Mouse (Mus musculus): ENCODE results near the gene Usp46. TPM values are rescaled to one million over a fixed set of nuclear protein-coding genes. Genes with fewer than 3 reads are reported as not detected.

The Usp46 gene
- polyA plus RNA-seq, 1 experiment, result 2.2 TPM

GRCm38 (mm10) chr5:73993538-73993937, 74.7 kb downstream of the Usp46 start:
- Histone ChIP-seq H3K27ac (ENCODE audit: control insufficient read depth, insufficient read depth, low read length) (no peak overlapping the region), H3K27me3 (ENCODE audit: control insufficient read depth, insufficient read depth, low read length) (no peaks in the 10 kb centered on the region; the same call in 1 of the 2 replicates), H3K4me3 (ENCODE audit: control insufficient read depth, insufficient read depth, low read length) (no peak overlapping the region), H3K4me1 (replicated peaks; ENCODE audit: control insufficient read depth, insufficient read depth, low read length) (no peaks in the 10 kb centered on the region), H3K36me3 (ENCODE audit: control insufficient read depth, insufficient read depth, low read length) (no peaks in the 10 kb centered on the region)
- DNase-seq, result peak; percentile 18
- TF ChIP-seq POLR2A (IDR thresholded peaks at IDR 0.05; ENCODE audit: control insufficient read depth, extremely low read depth, insufficient read depth, low read length, poor library complexity), result no peak
- TF ChIP-seq CTCF (IDR thresholded peaks at IDR 0.05; ENCODE audit: borderline replicate concordance, control insufficient read depth, extremely low read depth, insufficient read depth, low read length, poor library complexity), result no peak
- 74% methylated on average over 4 of the region's 4 CpGs for WGBS

DNA sequence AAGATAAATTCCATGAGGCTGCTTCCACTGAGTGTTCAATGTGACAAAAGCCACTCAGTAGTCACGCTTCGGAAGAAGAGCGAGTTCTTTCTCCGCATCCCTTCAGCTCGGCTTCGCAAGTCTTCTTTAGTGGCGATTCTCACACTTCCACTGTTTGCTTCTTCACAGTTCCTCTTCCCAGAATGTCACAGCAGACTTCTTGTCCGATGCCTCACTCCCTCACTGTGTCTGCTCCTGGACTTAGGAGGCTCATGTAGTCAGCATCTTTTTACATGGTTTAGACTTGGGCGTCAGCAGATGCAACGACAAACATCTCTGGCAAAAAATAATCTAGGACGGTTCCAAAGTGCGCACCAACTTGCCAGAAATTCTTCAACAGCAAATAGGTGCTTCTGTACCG, 75.9 kb downstream of the Usp46 start:
- TF ChIP-seq CTCF (IDR thresholded peaks at IDR 0.05; ENCODE audit: borderline replicate concordance, control insufficient read depth, extremely low read depth, insufficient read depth, low read length, poor library complexity), result no peak
- no peak for TF ChIP-seq POLR2A (IDR thresholded peaks at IDR 0.05; ENCODE audit: control insufficient read depth, extremely low read depth, insufficient read depth, low read length, poor library complexity)
- Histone ChIP-seq H3K4me3 (ENCODE audit: control insufficient read depth, insufficient read depth, low read length) (no peak overlapping the region), H3K4me1 (replicated peaks; ENCODE audit: control insufficient read depth, insufficient read depth, low read length) (no peaks in the 10 kb centered on the region), H3K36me3 (ENCODE audit: control insufficient read depth, insufficient read depth, low read length) (no peaks in the 10 kb centered on the region), H3K27ac (ENCODE audit: control insufficient read depth, insufficient read depth, low read length) (no peak overlapping the region), H3K27me3 (ENCODE audit: control insufficient read depth, insufficient read depth, low read length) (no peaks in the 10 kb centered on the region; the same call in 1 of the 2 replicates)
- no peak for DNase-seq
- WGBS, result 95% methylated on average over 13 of the region's 13 CpGs

DNA sequence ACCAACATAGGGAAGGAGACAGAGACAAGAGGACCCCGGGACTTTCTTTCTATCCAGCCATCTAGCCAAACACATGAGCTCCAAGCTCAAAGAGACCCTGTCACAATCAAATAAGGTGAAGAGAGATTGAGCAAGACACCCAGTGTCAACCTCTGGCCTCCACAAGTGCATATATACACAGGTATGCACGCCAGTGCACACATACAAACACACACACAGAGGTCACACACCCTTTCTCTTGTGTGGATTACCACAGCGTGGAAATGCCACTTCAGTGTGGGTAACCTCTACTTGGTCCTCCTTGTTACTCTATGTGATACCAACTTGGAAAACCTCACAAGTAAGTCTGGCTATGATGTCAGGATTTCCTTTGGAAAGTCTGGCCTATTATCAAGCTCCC, 78.7 kb downstream of the Usp46 start:
- no peak for DNase-seq
- TF ChIP-seq POLR2A (IDR thresholded peaks at IDR 0.05; ENCODE audit: control insufficient read depth, extremely low read depth, insufficient read depth, low read length, poor library complexity) (no peak), CTCF (IDR thresholded peaks at IDR 0.05; ENCODE audit: borderline replicate concordance, control insufficient read depth, extremely low read depth, insufficient read depth, low read length, poor library complexity) (no peak)

DNA sequence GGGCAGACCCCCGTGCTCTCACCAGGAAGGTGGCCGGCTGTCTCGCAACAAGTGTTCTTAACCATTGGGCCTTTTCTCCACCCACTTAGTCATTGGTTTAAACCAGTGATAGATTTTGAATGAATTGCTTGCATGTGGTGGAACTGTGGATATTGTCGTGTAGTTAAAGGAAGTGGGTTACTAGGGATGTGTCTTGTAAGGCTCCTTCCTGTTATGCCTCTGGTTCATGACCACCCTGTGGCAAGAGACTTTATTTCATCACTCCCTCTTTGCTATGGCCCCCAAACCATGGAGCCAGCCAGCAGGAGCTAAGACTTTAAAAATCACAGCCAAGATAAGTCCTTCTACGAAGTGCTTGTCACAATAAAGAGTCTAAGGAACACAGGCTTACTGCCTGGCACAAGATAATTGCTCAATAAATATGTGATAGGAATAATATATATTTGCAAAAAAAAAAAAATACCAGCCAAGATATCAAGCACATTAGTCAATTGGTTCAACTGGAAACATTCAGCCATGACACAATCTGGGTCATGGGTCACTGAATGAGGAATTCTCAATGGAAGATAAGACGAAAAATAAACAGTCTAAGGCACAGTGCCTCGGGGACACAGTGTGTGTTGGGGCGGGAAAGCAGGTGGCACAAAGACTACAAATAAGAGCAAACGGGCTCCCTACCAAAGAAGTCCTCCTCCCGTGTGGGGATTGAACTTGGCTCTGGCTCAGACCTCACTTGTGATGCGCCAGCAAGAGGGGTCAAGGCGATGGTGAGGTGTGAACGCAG, 80.3 kb downstream of the Usp46 start:
- no peaks in the 10 kb centered on the region; the same call in 1 of the 2 replicates for H3K27me3 ChIP-seq (ENCODE audit: control insufficient read depth, insufficient read depth, low read length)
- H3K4me3 ChIP-seq (ENCODE audit: control insufficient read depth, insufficient read depth, low read length), result no peak overlapping the region
- no peak for TF ChIP-seq POLR2A (IDR thresholded peaks at IDR 0.05; ENCODE audit: control insufficient read depth, extremely low read depth, insufficient read depth, low read length, poor library complexity)
- TF ChIP-seq CTCF (IDR thresholded peaks at IDR 0.05; ENCODE audit: borderline replicate concordance, control insufficient read depth, extremely low read depth, insufficient read depth, low read length, poor library complexity), result no peak
- no peaks in the 10 kb centered on the region for H3K36me3 ChIP-seq (ENCODE audit: control insufficient read depth, insufficient read depth, low read length)
- H3K27ac ChIP-seq (ENCODE audit: control insufficient read depth, insufficient read depth, low read length), result no peak overlapping the region
- no peaks in the 10 kb centered on the region for H3K4me1 ChIP-seq (replicated peaks; ENCODE audit: control insufficient read depth, insufficient read depth, low read length)
- WGBS, result 86% methylated on average over 13 of the region's 13 CpGs
- DNase-seq, result no peak

More for the DNA sequence above, 78.7 kb downstream of the Usp46 start:
- no peaks in the 10 kb centered on the region; the same call in 1 of the 2 replicates for H3K27me3 ChIP-seq (ENCODE audit: control insufficient read depth, insufficient read depth, low read length)
- no peaks in the 10 kb centered on the region for H3K4me1 ChIP-seq (replicated peaks; ENCODE audit: control insufficient read depth, insufficient read depth, low read length)
- WGBS, result 92% methylated on average over 3 of the region's 3 CpGs
- no peak overlapping the region for H3K4me3 ChIP-seq (ENCODE audit: control insufficient read depth, insufficient read depth, low read length)
- no peaks in the 10 kb centered on the region for H3K36me3 ChIP-seq (ENCODE audit: control insufficient read depth, insufficient read depth, low read length)
- H3K27ac ChIP-seq (ENCODE audit: control insufficient read depth, insufficient read depth, low read length), result no peak overlapping the region

DNA sequence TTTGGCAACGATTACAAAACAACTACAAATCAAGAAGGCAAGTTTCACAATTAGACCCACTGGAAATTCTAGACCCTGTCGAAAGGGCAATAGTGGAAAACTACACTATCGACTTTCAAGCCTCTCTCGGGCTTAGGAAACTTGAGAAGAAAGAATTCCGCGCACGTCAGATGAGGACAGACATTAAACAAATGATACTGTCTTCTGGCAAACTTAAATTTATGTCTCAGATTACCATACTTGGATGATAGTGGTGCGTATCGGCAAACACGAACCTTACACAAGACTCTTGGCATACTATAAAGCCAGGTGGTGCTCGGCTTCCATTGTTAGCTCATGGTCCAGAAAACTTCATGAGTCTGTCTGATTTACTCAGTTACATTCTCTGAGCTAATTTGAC, 90.8 kb downstream of the Usp46 start:
- no peak for DNase-seq
- Histone ChIP-seq H3K4me1 (replicated peaks; ENCODE audit: control insufficient read depth, insufficient read depth, low read length) (no peaks in the 10 kb centered on the region), H3K4me3 (ENCODE audit: control insufficient read depth, insufficient read depth, low read length) (no peak overlapping the region), H3K27me3 (ENCODE audit: control insufficient read depth, insufficient read depth, low read length) (no peaks in the 10 kb centered on the region), H3K27ac (ENCODE audit: control insufficient read depth, insufficient read depth, low read length) (no peak overlapping the region), H3K36me3 (ENCODE audit: control insufficient read depth, insufficient read depth, low read length) (no peaks in the 10 kb centered on the region)
- TF ChIP-seq POLR2A (IDR thresholded peaks at IDR 0.05; ENCODE audit: control insufficient read depth, extremely low read depth, insufficient read depth, low read length, poor library complexity) (no peak), CTCF (IDR thresholded peaks at IDR 0.05; ENCODE audit: borderline replicate concordance, control insufficient read depth, extremely low read depth, insufficient read depth, low read length, poor library complexity) (no peak)
- 90% methylated on average over 11 of the region's 11 CpGs for WGBS

- 89% methylated on average over 5 of the region's 5 CpGs for WGBS
- Histone ChIP-seq H3K27me3 (ENCODE audit: control insufficient read depth, insufficient read depth, low read length) (no peaks in the 10 kb centered on the region), H3K36me3 (ENCODE audit: control insufficient read depth, insufficient read depth, low read length) (no peaks in the 10 kb centered on the region), H3K27ac (ENCODE audit: control insufficient read depth, insufficient read depth, low read length) (no peak overlapping the region), H3K4me3 (ENCODE audit: control insufficient read depth, insufficient read depth, low read length) (no peak overlapping the region), H3K4me1 (replicated peaks; ENCODE audit: control insufficient read depth, insufficient read depth, low read length) (no peaks in the 10 kb centered on the region)
- DNase-seq, result no peak
- TF ChIP-seq CTCF (IDR thresholded peaks at IDR 0.05; ENCODE audit: borderline replicate concordance, control insufficient read depth, extremely low read depth, insufficient read depth, low read length, poor library complexity), result no peak
- TF ChIP-seq POLR2A (IDR thresholded peaks at IDR 0.05; ENCODE audit: control insufficient read depth, extremely low read depth, insufficient read depth, low read length, poor library complexity), result no peak
Measured at GRCm38 (mm10) chr5:73971701-73972100, 96.5 kb downstream of the Usp46 start.

Data from thymus, adult 2 months (tissue).